Mouse (Mus musculus): ENCODE data around the gene Cenpi.

Cenpi gene

GRCm38 (mm10) chrX:134359336-134359735 is 51.5 kb downstream of the Cenpi start:
- in situ Hi-C loops (cut with MboI; ENCODE audit: low sequenced_read_pairs): no loop called here

GRCm38 (mm10) chrX:134362156-134362555 is 54.3 kb downstream of the Cenpi start:
- in situ Hi-C loops (cut with MboI; ENCODE audit: low sequenced_read_pairs): no loop called here

GRCm38 (mm10) chrX:134365421-134365820 is 57.5 kb downstream of the Cenpi start:
- in situ Hi-C loops (cut with MboI; ENCODE audit: low sequenced_read_pairs): no loop called here

- in situ Hi-C loops (cut with MboI; ENCODE audit: low sequenced_read_pairs): no loop called here
Observed at GRCm38 (mm10) chrX:134366547-134366946, 58.7 kb downstream of the Cenpi start.

GRCm38 (mm10) chrX:134371279-134371678 is 63.4 kb downstream of the Cenpi start:
- in situ Hi-C loops (cut with MboI; ENCODE audit: low sequenced_read_pairs): no loop called here

- in situ Hi-C loops (cut with MboI; ENCODE audit: low sequenced_read_pairs): no loop called here
Observed at GRCm38 (mm10) chrX:134374190-134374589, 66.3 kb downstream of the Cenpi start.

- in situ Hi-C loops (cut with MboI; ENCODE audit: low sequenced_read_pairs): no loop called here
Observed at GRCm38 (mm10) chrX:134384896-134385295, 77.0 kb downstream of the Cenpi start.

- in situ Hi-C loops (cut with MboI; ENCODE audit: low sequenced_read_pairs): no loop called here
Observed at GRCm38 (mm10) chrX:134398972-134399371, 91.1 kb downstream of the Cenpi start.

GRCm38 (mm10) chrX:134403863-134404583 is 96.1 kb downstream of the Cenpi start, which contains the start of gene Drp2:
Gene Drp2 (plus strand): TSS chrX:134404551.
- in situ Hi-C loops (cut with MboI; ENCODE audit: low sequenced_read_pairs): no loop called here

GRCm38 (mm10) chrX:134404584-134404955 is 96.7 kb downstream of the Cenpi start:
- in situ Hi-C loops (cut with MboI; ENCODE audit: low sequenced_read_pairs): no loop called here

- in situ Hi-C loops (cut with MboI; ENCODE audit: low sequenced_read_pairs): no loop called here
Observed at GRCm38 (mm10) chrX:134409354-134409900, 101.5 kb downstream of the Cenpi start.

- in situ Hi-C loops (cut with MboI; ENCODE audit: low sequenced_read_pairs): no loop called here
Observed at GRCm38 (mm10) chrX:134412096-134412495, 104.2 kb downstream of the Cenpi start.

All from CH12F3 (cell line).